Comparison of ENCODE assay signal across 8 mouse cellular contexts in the genomic region with DNA sequence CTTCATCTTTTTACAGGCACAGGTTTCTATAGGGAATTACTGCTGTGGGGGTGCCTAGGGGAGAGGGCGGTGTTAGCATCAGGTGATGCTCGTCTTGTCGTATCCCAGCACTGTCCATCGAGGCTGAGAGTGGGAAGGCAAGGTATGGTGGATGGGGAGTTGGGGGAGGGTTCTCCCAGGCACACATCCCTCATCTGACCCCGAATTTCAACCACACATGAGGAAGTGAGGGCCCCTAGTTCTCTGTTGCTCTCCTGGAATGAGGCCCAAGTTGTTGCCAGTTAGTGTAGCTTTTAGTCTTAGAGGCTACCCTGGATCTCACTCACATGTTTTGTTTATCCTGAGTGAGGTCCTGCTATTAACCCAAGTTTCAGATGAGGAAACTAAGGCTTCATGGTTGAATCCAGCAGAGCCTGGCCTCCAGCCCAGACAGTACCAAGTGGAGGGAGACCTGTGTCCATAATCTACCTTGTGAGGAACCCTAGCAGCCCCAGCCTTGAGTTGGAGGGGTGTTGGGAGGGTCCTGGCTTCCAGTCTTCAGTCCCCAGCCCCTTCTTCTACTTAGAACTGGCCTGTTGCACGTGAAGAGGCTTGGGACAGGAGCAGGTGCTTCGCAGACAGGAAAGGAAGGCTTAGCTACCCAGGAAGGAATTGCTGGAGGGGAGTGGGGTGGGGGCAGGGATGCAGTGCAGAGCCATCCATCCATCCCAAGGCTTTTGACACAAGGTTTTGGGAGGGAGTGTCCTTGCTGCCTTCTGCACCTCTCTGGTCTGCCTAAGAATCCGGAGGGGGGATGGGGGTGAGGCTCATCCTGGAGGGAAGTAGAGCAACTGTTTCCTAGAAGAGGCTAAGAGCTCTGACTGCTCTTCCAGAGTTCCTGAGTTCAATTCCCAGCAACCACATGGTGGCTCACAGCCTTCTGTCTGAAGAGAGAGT. TPM values are rescaled to one million over a fixed set of nuclear protein-coding genes. Genes with fewer than 3 reads are reported as not detected.
A peak's percentile ranks its signal among the peaks of the same experiment; 100 is the strongest.
DNase-seq lines count a peak whose midpoint lies in the region; ATAC-seq and TF ChIP-seq lines count a peak whose summit lies in the region.

No protein-coding gene starts in this region.

- no peak overlapping the region for H3K4me3 ChIP-seq in kidney, postnatal 0 days (replicated peaks; ENCODE audit: low read depth, low read length)
- no peak overlapping the region for H3K4me3 ChIP-seq in embryonic fibroblast, embryonic 13.5 days (ENCODE audit: insufficient read depth, low read length)
- no peak overlapping the region for H3K4me3 ChIP-seq in liver, postnatal 0 days (ENCODE audit: low read depth, low read length)

- DNase-seq in adrenal gland, adult 2 months, result peak; percentile 65
- DNase-seq in adrenal gland, postnatal 4 days (ENCODE audit: low spot score in 2 of 2), result no peak
- no peak for DNase-seq in kidney, postnatal 0 days (ENCODE audit: low spot score)
- DNase-seq in kidney, adult 8-10 months, result no peak
- DNase-seq in liver, postnatal 0 days, result no peak
- no peak for DNase-seq in frontal cortex, postnatal 25 days (ENCODE audit: low spot score in 2 of 2)
- no peak for DNase-seq in gastrocnemius, postnatal 36 days

- H3K4me1 ChIP-seq in kidney, postnatal 0 days (replicated peaks; ENCODE audit: insufficient read depth, low read length), result peaks cover 56% of the 10 kb centered on the region
- H3K4me1 ChIP-seq in embryonic fibroblast, embryonic 13.5 days (ENCODE audit: control insufficient read depth, insufficient read depth, low read length), result peaks cover 24% of the 10 kb centered on the region
- peaks cover 61% of the 10 kb centered on the region for H3K4me1 ChIP-seq in liver, postnatal 0 days (ENCODE audit: insufficient read depth)

- ATAC-seq in kidney, postnatal 0 days (replicated peaks; ENCODE audit: low FRiP score, low read depth), result no peak
- 0 out of 2 replicates have a peak, but pooled peaks have one; percentile 4 for ATAC-seq in liver, postnatal 0 days

- no peak for TF ChIP-seq CTCF in kidney, postnatal 0 days (IDR thresholded peaks at IDR 0.05; ENCODE audit: low read depth)
- no peak for TF ChIP-seq CTCF in embryonic fibroblast, embryonic 13.5 days (IDR thresholded peaks at IDR 0.05; ENCODE audit: borderline replicate concordance, insufficient read depth, low read length)
- TF ChIP-seq CTCF in liver, postnatal 0 days (IDR thresholded peaks at IDR 0.05; ENCODE audit: low read depth), result no peak

- H3K9me3 ChIP-seq in kidney, postnatal 0 days (replicated peaks; ENCODE audit: low read length), result no peaks in the 10 kb centered on the region
- H3K9me3 ChIP-seq in liver, postnatal 0 days (ENCODE audit: low read length), result no peaks in the 10 kb centered on the region

- no peaks in the 10 kb centered on the region for H3K27me3 ChIP-seq in kidney, postnatal 0 days (ENCODE audit: insufficient read depth, low read length)
- no peaks in the 10 kb centered on the region for H3K27me3 ChIP-seq in liver, postnatal 0 days (ENCODE audit: insufficient read depth, low read length)

- H3K4me2 ChIP-seq in kidney, postnatal 0 days (ENCODE audit: low read length), result peak overlapping the region; percentile 19
- peak overlapping the region; percentile 41 for H3K4me2 ChIP-seq in liver, postnatal 0 days (ENCODE audit: low read depth, low read length)

- 47% methylated on average over 8 of the region's 8 CpGs for WGBS in kidney, postnatal 0 days
- WGBS in liver, postnatal 0 days (ENCODE audit: insufficient replicate concordance), result 37% methylated on average over 8 of the region's 8 CpGs

- H3K27ac ChIP-seq in kidney, postnatal 0 days, result peak overlapping the region; percentile 77
- H3K27ac ChIP-seq in embryonic fibroblast, embryonic 13.5 days (ENCODE audit: insufficient read depth, low read length), result peak overlapping the region; percentile 36; the same call in 1 of the 2 replicates
- peak overlapping the region; percentile 32; the same call in 1 of the 2 replicates for H3K27ac ChIP-seq in liver, postnatal 0 days (ENCODE audit: low read depth)

- H3K36me3 ChIP-seq in kidney, postnatal 0 days (ENCODE audit: insufficient read depth, low read length), result peaks cover 22% of the 10 kb centered on the region
- H3K36me3 ChIP-seq in liver, postnatal 0 days (replicated peaks; ENCODE audit: insufficient read depth, low read length), result peaks cover 12% of the 10 kb centered on the region

- TF ChIP-seq POLR2A in embryonic fibroblast, embryonic 13.5 days (IDR thresholded peaks at IDR 0.05; ENCODE audit: low read depth, low read length), result no peak

- H3K9ac ChIP-seq in kidney, postnatal 0 days (ENCODE audit: low read depth, low read length), result peak overlapping the region; percentile 5; the same call in 1 of the 2 replicates
- H3K9ac ChIP-seq in liver, postnatal 0 days (replicated peaks), result no peak overlapping the region

- TF ChIP-seq EP300 in liver, postnatal 0 days (IDR thresholded peaks at IDR 0.05; ENCODE audit: low read depth), result no peak

- intact Hi-C loops in gastrocnemius, postnatal 36 days (cut with DNase I), result no loop called here

RNA-seq across cellular contexts. Expression of gene Ctdsp2, which starts 8.9 kb away (rescaled TPM):
- 100 to 1,000 TPM in 1 of 2 experiments, 10 to 100 TPM in 1; 75.0 to 119 TPM for total RNA-seq in adrenal gland, adult 2 months (2021)
- polyA plus RNA-seq in adrenal gland, adult 2 months (2012; rRNA removed), result 98.8 and 100 TPM in 2 replicates
- 100 to 1,000 TPM; 244 to 246 TPM for total RNA-seq in adrenal gland, postnatal 4 days (2021)
- 62.4 and 68.5 TPM in 2 replicates for polyA plus RNA-seq in kidney, postnatal 0 days (2015; fragmentation: Nextera tagmentation; extraction: Ambion mirVana)
- 152 and 208 TPM in 2 replicates for polyA plus RNA-seq in embryonic fibroblast, embryonic 13.5 days (2011; ENCODE audit: insufficient read length, low read depth, missing spikeins)
- 10.7 and 11.4 TPM in 2 replicates for polyA plus RNA-seq in liver, postnatal 0 days (2015; fragmentation: Nextera tagmentation; extraction: Ambion mirVana)
- 100 to 1,000 TPM in 1 of 2 experiments, 10 to 100 TPM in 1; 83.2 to 103 TPM for total RNA-seq in gastrocnemius, postnatal 36 days (2021)

RNA-seq across cellular contexts. Expression of gene Avil, which starts 13.1 kb away (rescaled TPM):
- 1 to 10 TPM; 4.0 to 5.3 TPM for total RNA-seq in adrenal gland, adult 2 months (2021)
- 0.19 and 0.21 TPM in 2 replicates for polyA plus RNA-seq in adrenal gland, adult 2 months (2012; rRNA removed)
- under 1 TPM; 0.67 to 0.90 TPM for total RNA-seq in adrenal gland, postnatal 4 days (2021)
- 0.07 and 0.10 TPM in 2 replicates for polyA plus RNA-seq in kidney, postnatal 0 days (2015; fragmentation: Nextera tagmentation; extraction: Ambion mirVana)
- polyA plus RNA-seq in embryonic fibroblast, embryonic 13.5 days (2011; ENCODE audit: insufficient read length, low read depth, missing spikeins), result 0.57 and 1.5 TPM in 2 replicates
- 0.04 TPM in 1 of 2 replicates, not detected in the other for polyA plus RNA-seq in liver, postnatal 0 days (2015; fragmentation: Nextera tagmentation; extraction: Ambion mirVana)
- total RNA-seq in gastrocnemius, postnatal 36 days (2021), result 1 to 10 TPM; 1.8 to 2.0 TPM

RNA-seq across cellular contexts. Expression of gene Tsfm, which starts 43.2 kb away (rescaled TPM):
- total RNA-seq in adrenal gland, adult 2 months (2021), result 10 to 100 TPM; 42.2 to 67.9 TPM
- polyA plus RNA-seq in adrenal gland, adult 2 months (2012; rRNA removed), result 55.0 and 68.9 TPM in 2 replicates
- 10 to 100 TPM; 67.0 to 70.6 TPM for total RNA-seq in adrenal gland, postnatal 4 days (2021)
- 97.3 and 109 TPM in 2 replicates for polyA plus RNA-seq in kidney, postnatal 0 days (2015; fragmentation: Nextera tagmentation; extraction: Ambion mirVana)
- 25.4 and 28.6 TPM in 2 replicates for polyA plus RNA-seq in embryonic fibroblast, embryonic 13.5 days (2011; ENCODE audit: insufficient read length, low read depth, missing spikeins)
- polyA plus RNA-seq in liver, postnatal 0 days (2015; fragmentation: Nextera tagmentation; extraction: Ambion mirVana), result 37.7 and 38.4 TPM in 2 replicates
- total RNA-seq in gastrocnemius, postnatal 36 days (2021), result 10 to 100 TPM; 20.5 to 21.7 TPM

RNA-seq across cellular contexts. Expression of gene Mettl1, which starts 53.8 kb away (rescaled TPM):
- 10 to 100 TPM; 17.7 to 23.0 TPM for total RNA-seq in adrenal gland, adult 2 months (2021)
- polyA plus RNA-seq in adrenal gland, adult 2 months (2012; rRNA removed), result 18.2 and 23.7 TPM in 2 replicates
- 10 to 100 TPM; 20.5 to 23.2 TPM for total RNA-seq in adrenal gland, postnatal 4 days (2021)
- polyA plus RNA-seq in kidney, postnatal 0 days (2015; fragmentation: Nextera tagmentation; extraction: Ambion mirVana), result 37.4 and 40.2 TPM in 2 replicates
- 21.8 and 24.3 TPM in 2 replicates for polyA plus RNA-seq in embryonic fibroblast, embryonic 13.5 days (2011; ENCODE audit: insufficient read length, low read depth, missing spikeins)
- 14.9 and 15.0 TPM in 2 replicates for polyA plus RNA-seq in liver, postnatal 0 days (2015; fragmentation: Nextera tagmentation; extraction: Ambion mirVana)
- 10 to 100 TPM in 1 of 2 experiments, 1 to 10 TPM in 1; 8.2 to 10.0 TPM for total RNA-seq in gastrocnemius, postnatal 36 days (2021)

RNA-seq across cellular contexts. Expression of gene Eef1akmt3, which starts 53.9 kb away (rescaled TPM):
- under 1 TPM; 0.14 to 0.69 TPM for total RNA-seq in adrenal gland, adult 2 months (2021)
- polyA plus RNA-seq in adrenal gland, adult 2 months (2012; rRNA removed), result 0.18 and 0.23 TPM in 2 replicates
- total RNA-seq in adrenal gland, postnatal 4 days (2021), result under 1 TPM; 0.40 to 0.53 TPM
- 0.89 and 1.3 TPM in 2 replicates for polyA plus RNA-seq in kidney, postnatal 0 days (2015; fragmentation: Nextera tagmentation; extraction: Ambion mirVana)
- polyA plus RNA-seq in embryonic fibroblast, embryonic 13.5 days (2011; ENCODE audit: insufficient read length, low read depth, missing spikeins), result 2.2 and 3.7 TPM in 2 replicates
- polyA plus RNA-seq in liver, postnatal 0 days (2015; fragmentation: Nextera tagmentation; extraction: Ambion mirVana), result 0.05 and 0.07 TPM in 2 replicates
- under 1 TPM in 1 of 2 experiments, not detected in 1; 0.10 TPM for total RNA-seq in gastrocnemius, postnatal 36 days (2021)
